Mouse (Mus musculus) urinary bladder, adult 18-20 months (tissue): ENCODE results near the gene Sgms1.

Source experiments
- DNase-seq, 2 experiments: peaks; one replicate each; pipeline ENCODE4 v3.0.0; 2022; ENCODE audit warnings: low spot score in 2 of 2, mixed read lengths in 2 of 2

The Sgms1 gene

DNA sequence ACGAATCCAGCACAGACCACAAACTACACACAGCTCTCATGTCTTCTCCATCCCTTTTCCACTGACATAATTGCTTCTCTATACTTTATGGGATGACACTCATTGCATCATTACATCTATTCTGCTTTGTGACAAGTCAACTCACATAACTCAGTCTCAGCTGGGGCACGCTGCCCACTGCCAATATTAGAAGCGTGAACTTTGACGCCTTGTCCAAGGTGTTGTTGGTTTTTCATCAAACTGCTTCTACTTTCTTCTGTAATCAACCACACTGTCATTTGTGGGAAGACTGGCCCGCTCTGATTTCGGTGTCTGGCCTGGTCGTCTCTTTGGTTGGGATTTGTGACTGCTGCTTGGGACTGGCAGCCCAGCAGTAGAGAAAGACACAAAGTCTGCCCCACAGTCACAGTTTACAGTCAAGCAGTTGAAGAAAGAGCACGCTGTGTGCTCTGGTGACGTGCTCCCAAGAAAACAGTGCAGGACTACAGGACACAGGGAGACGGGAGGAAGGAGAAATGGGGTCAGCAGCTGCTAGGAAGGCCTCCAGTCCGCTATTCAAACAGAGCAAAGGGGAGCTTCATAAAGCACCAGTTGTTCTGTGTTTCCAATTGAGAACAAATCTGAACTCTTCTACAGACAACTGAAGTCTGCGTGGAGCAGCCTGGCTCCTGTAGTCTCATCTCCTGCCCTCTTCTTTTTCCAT is 120.2 kb downstream of the Sgms1 start:
- no peak for DNase-seq

DNA sequence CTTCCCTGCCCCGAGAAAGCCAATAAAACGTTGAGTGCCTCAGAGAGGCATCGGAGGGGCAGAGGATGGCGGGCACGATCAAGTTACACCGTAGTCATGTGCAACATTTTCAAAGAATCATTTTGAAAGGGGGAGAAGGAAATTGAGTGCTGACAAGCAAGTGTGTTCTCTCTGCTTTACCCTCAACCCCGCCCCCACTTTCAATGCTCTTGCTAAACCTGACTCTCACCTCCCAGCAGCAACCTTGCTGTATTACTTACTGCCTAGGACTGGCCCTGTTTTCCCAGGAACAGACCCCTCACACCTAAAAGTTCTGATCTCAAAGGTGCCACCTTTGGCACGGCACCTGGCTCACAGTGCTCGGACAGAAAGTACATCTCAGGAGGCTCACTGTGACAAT is 121.0 kb downstream of the Sgms1 start:
- no peak for DNase-seq

DNA sequence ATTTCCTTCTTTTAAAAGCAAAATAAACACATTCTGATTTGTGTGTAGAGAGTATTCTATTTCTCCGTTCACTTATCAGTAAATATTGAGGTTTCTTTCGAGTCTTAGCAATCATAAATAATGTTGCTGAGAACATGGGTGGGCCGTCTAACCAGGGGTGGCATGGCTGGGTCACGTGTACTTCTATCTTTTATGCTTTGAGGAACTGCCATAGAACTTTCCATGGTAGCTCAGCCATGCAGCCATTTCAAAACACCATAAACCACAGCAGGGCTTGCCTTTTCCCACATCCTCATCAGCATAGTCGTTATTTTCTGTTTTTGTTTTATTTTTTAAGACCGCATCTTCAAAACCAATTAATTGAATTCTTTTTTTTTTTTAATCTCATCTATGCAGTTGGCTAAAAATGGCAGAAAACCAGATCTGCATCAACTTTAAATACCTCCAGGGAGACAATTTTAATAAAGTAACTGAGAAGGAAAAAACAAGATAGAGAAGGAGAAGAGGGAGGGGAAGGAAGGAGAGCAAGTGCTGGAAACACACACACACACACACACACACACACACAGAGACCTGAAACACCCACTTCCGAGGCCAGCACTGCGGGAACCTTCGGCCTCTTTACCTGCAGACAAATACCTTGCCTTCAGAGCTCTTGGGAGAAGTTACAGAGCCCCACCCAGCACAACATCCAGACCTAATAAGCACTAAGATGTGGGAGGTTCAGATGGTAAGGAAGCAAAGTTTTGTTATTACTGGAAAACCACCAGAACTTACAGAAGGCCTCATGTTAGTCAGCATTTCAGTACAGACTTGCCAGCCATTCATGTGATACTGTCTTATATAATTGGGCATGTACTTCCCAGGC is 122.9 kb downstream of the Sgms1 start:
- no peak for DNase-seq

DNA sequence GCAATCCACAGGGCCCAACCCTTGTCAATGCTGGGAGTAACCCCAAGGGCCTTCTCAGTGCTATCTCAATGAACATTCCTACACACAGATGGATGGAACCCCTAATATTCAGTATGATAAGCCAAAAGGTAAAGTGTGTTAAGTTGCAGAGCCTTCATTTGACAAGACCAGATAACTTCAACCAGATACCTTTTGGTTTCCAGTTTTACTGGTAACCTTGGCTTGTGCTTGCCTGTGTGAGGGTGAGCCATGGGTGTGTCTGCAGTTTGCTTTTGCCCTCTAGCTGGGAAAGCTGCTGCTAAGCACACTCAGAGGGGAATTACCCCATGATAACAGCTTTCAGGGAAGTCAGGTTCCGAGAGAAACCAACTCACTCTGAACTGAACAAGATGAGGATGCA is 125.8 kb downstream of the Sgms1 start:
- no peak for DNase-seq

GRCm38 (mm10) chr19:32262805-32263572 is 126.5 kb downstream of the Sgms1 start:
- no peak for DNase-seq

DNA sequence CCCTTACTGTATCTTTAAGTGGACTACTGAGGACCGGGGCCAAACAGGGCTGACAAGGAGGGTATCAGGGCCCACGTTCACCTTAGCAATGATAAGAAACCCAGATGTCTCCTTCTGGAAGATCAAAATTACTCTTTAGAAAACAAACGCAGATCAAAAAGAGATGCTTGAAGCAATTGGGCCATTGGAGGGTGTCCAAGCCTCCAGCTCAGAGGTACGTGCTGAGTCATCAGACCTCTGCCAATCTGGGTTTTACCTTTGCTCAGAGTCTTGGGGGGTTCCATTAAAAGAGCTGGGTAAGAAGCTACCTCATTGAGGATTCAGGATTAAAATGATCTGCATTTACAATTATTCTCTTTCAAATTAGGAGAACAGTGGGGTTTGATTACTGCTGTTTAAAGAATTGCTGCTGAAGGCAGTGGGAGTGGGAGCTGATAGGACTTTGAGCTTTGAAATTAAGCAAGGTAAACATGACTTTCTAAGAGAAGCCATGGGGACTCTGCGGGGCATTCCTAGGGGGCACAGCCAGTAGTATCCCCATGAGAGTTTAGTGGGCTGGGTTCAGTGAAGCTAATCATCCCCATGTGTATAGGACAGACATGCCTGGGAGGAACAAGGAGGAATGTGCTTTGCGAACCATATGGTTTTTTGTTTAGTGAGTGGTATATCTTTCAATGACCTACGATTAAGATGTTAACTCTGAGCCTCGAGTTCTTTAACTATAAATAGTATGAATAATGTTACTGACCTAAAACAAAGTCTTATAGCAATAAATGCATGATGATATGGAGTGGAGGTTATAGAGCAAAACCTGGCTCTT is 128.4 kb downstream of the Sgms1 start:
- no peak for DNase-seq

- DNase-seq, result no peak
These were observed 129.7 kb downstream of the Sgms1 start for GRCm38 (mm10) chr19:32259830-32260229.

GRCm38 (mm10) chr19:32259048-32259447 is 130.5 kb downstream of the Sgms1 start:
- no peak for DNase-seq

- no peak for DNase-seq
These were observed 131.4 kb downstream of the Sgms1 start for GRCm38 (mm10) chr19:32258146-32258545.

DNA sequence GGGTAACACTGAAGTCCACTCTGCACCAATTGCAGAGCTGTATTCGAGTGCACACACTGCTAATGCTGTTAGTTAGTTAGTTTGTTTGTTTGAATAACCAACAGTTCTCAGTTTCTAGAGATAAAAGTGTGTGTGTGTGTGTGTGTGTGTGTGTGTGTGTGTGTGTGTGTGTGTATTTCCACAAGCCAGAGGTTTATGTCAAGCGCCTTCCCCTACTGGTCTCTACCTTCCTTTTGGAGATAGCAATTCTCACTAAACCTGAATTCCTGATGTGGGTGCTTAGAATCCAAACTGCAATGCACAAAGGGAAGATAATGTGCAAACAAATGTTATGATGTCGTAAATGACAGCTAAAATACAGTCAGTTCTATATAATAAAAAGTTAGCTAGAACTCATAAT is 131.9 kb downstream of the Sgms1 start:
- DNase-seq, result no peak

- DNase-seq, result no peak
These were observed 132.7 kb downstream of the Sgms1 start for GRCm38 (mm10) chr19:32256706-32257415.

GRCm38 (mm10) chr19:32255429-32256185 is 133.9 kb downstream of the Sgms1 start:
- no peak for DNase-seq

DNA sequence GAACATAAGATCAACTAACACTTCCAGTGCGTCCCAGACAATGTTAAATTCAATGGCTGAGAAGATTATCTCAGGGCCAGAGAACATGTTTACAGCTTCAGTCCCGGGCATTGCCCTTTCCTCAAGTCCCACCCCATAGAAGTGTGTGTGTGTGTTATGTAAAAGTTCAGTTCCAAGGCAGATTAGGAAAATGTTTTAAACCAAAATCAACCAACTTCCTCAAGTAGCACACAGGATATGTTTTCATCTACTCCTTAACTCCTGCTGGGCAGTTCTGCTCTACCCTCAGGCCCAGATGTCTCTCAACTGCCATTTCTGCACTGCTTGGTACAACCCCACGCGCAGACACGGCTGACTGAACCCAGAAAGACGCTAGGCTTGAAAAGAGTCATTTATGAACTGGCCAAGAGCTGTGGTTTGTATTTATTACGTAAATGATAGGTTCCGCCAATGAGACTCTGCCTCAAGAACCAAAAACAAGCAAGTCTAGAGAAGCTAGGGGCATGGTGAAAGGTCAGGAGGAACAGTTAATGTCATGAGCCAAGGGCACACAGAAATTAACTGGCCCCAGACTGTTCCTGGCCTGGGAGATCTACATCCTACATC is 134.7 kb downstream of the Sgms1 start:
- no peak for DNase-seq

DNA sequence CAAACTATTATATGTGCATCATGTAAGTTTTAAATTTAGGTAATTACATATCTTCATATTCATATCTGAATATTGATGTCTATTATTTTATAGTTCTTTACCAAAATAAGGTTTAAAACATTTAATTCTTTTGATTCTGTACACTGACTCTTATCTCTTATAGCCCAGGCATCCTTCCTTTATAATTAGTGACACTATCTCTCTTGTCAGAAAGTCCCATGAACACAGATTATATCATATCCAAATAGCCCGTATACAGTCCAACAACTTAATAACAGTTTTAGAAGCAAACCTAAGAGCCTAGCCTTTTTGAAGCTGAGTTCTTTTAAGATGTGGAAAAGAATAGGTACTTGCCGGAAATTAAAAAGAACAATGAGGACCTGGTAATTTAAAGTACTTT is 135.3 kb downstream of the Sgms1 start:
- DNase-seq, result no peak

GRCm38 (mm10) chr19:32252987-32253386 is 136.5 kb downstream of the Sgms1 start:
- DNase-seq, result no peak

- DNase-seq, result no peak
These were observed 137.1 kb downstream of the Sgms1 start for GRCm38 (mm10) chr19:32252451-32252850.

GRCm38 (mm10) chr19:32249181-32250130 is 140.1 kb downstream of the Sgms1 start:
- DNase-seq, result no peak

DNA sequence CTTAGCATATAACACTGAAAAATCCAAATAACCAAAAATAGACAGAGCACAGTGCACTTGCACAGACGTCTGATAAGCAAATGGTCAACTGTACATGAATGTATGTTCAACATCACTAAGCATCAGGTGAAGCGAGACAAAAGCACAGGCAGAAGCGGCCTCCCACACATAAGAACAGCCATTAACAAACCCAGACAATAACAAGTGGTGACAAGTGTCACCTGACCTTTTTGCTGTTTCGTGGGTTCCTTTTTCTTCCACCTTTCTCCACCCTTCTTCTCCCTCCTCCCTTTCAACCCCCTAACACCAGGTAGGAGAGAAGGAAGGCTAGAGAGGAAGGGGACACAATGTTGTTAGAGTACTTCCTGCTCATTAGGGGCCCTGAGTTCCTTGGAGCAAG is 144.6 kb downstream of the Sgms1 start:
- DNase-seq, result no peak

DNA sequence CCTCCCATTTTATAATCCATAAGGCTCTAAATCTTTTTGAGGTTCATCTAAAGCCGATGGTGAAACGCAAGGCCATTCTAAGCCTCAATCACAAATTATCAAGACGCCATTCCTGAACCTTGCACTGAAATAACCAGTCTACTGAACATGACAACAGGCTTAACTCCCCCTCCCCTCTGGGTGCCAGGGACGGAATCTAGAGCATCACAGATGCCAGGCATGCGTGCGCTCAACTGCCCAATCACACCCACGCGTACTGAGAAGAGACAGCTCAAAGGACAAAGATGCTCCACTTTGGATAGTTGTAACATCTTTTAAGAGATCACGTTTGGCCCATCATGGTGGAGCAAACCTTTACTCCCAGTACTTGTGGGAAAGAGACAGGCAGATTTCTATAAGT is 146.3 kb downstream of the Sgms1 start:
- no peak for DNase-seq
